Mouse (Mus musculus): ENCODE results near the gene Spata2l.
"Not testable (repeated sequence)": the region's sequence is repeated elsewhere in the genome, so short reads cannot be mapped to it uniquely, and the experiment has no call there.

Gene Spata2l

GRCm38 (mm10) chr8:123235520-123236497 is at the start of gene Spata2l:
TSS of gene Spata2l (minus strand) at chr8:123236233.
- DNase-seq: peak; percentile 89

GRCm38 (mm10) chr8:123284493-123284892 is 48.5 kb upstream of the Spata2l start:
- no peak for DNase-seq

GRCm38 (mm10) chr8:123283991-123284390 is 48.0 kb upstream of the Spata2l start:
- no peak for DNase-seq

- DNase-seq: not testable (repeated sequence)
Measured at GRCm38 (mm10) chr8:123282994-123283393, 47.0 kb upstream of the Spata2l start.

- DNase-seq: no peak
Measured at GRCm38 (mm10) chr8:123280302-123281094, 44.5 kb upstream of the Spata2l start.

GRCm38 (mm10) chr8:123279828-123280227 is 43.8 kb upstream of the Spata2l start:
- DNase-seq: no peak

- no peak for DNase-seq
Measured at GRCm38 (mm10) chr8:123278445-123278844, 42.4 kb upstream of the Spata2l start.

- DNase-seq: no peak
Measured at GRCm38 (mm10) chr8:123275096-123275495, 39.1 kb upstream of the Spata2l start.

GRCm38 (mm10) chr8:123274447-123274846 is 38.4 kb upstream of the Spata2l start:
- no peak for DNase-seq

- no peak for DNase-seq
Measured at GRCm38 (mm10) chr8:123271901-123272300, 35.9 kb upstream of the Spata2l start.

- DNase-seq: no peak
Measured at GRCm38 (mm10) chr8:123271147-123271546, 35.1 kb upstream of the Spata2l start.

- no peak for DNase-seq
Measured at GRCm38 (mm10) chr8:123267926-123268656, 32.1 kb upstream of the Spata2l start.

- DNase-seq: not testable (repeated sequence)
Measured at GRCm38 (mm10) chr8:123257593-123257992, 21.6 kb upstream of the Spata2l start.

GRCm38 (mm10) chr8:123257114-123257513 is 21.1 kb upstream of the Spata2l start:
- DNase-seq: no peak

GRCm38 (mm10) chr8:123255170-123255569 is 19.1 kb upstream of the Spata2l start:
- no peak for DNase-seq

- peak; percentile 89 for DNase-seq
Measured at GRCm38 (mm10) chr8:123254099-123254885, 18.3 kb upstream of the Spata2l start, which contains the start of the genes Zfp276 and Vps9d1. TSS of gene Zfp276 (plus strand) at chr8:123254195. TSS of gene Vps9d1 (minus strand) at chr8:123254348.

- DNase-seq: no peak
Measured at GRCm38 (mm10) chr8:123253451-123254098, 17.5 kb upstream of the Spata2l start.

- no peak for DNase-seq
Measured at GRCm38 (mm10) chr8:123252925-123253324, 16.9 kb upstream of the Spata2l start.

GRCm38 (mm10) chr8:123250940-123251339 is 14.9 kb upstream of the Spata2l start:
- no peak for DNase-seq

GRCm38 (mm10) chr8:123248596-123248995 is 12.6 kb upstream of the Spata2l start:
- no peak for DNase-seq

GRCm38 (mm10) chr8:123247748-123248147 is 11.7 kb upstream of the Spata2l start:
- no peak for DNase-seq

Data from retina, postnatal 1 day (tissue).